ENCODE assay signal across 27 mouse cellular contexts in genomic region chr17:79670837-79671236, GRCm38 (mm10). TPM values are rescaled to one million over a fixed set of nuclear protein-coding genes. Genes with fewer than 3 reads are reported as not detected.
DNase-seq lines count a peak whose midpoint lies in the region; ATAC-seq and TF ChIP-seq lines count a peak whose summit lies in the region.
"Had no signal": no experiment of that assay in that cellular context is flagged by ENCODE, and none has a peak within 500 bp of the region (broad histone marks: within the 10 kb centered on the region; RNA-seq: fewer than 3 reads in every experiment).

No protein-coding gene starts in this region.

- in situ Hi-C loops in Patski (cut with MboI; ENCODE audit: low pct_unique_long_range_greater_than_20kb), result loop anchor here (25.0 kb wide), 1 partner anchor 516 kb away; no protein-coding TSS in a partner anchor

- WGBS in lung, adult 2 months, result 56% methylated on average over 2 of the region's 2 CpGs

- CTCF ChIA-PET in Patski (lab: Charles Lee), result interaction anchor here (1.2 to 1.9 kb wide), 2 partner anchors 9 to 10 kb away, joined by 3 to 6 read pairs; no protein-coding TSS in a partner anchor

- no peak for TF ChIP-seq CTCF in lung, adult 2 months (IDR thresholded peaks at IDR 0.05; ENCODE audit: insufficient read depth, low read length)
- TF ChIP-seq CTCF in Patski (IDR thresholded peaks at IDR 0.05), result no peak

- intact Hi-C loops in left cerebral cortex, postnatal 10 days (cut with DNase I), result no loop called here

- no peak for TF ChIP-seq POLR2A in lung, adult 2 months (IDR thresholded peaks at IDR 0.05; ENCODE audit: borderline replicate concordance, extremely low read depth, low read depth, low read length)

- H3K4me3 ChIP-seq in lung, adult 2 months (replicated peaks; ENCODE audit: extremely low read depth, low read depth, low read length), result no peak overlapping the region
- H3K4me3 ChIP-seq: embryonic facial prominence, embryonic 13.5 days; embryonic facial prominence, embryonic 15.5 days; erythroblast, embryonic 14.5 days; forebrain, embryonic 10.5 days; forebrain, embryonic 12.5 days had no signal

- POLR2A ChIA-PET in Patski (lab: Charles Lee), result no interaction called here

- ATAC-seq in Patski, result peak; percentile 51
- ATAC-seq: activated CD4-positive, CD25-positive, alpha-beta regulatory T cell, adult 4 months; CD4-positive, CD25-positive, alpha-beta regulatory T cell, adult 4 months; forebrain, embryonic 14.5 days; forebrain, embryonic 16.5 days had no signal

- no peaks in the 10 kb centered on the region for H3K4me1 ChIP-seq in lung, adult 2 months (ENCODE audit: control insufficient read depth, insufficient read depth, low read length)
- H3K4me1 ChIP-seq: embryonic facial prominence, embryonic 13.5 days; embryonic facial prominence, embryonic 15.5 days; forebrain, embryonic 10.5 days; forebrain, embryonic 12.5 days had no signal

- no peaks in the 10 kb centered on the region for H3K27me3 ChIP-seq in Patski
- H3K27me3 ChIP-seq: CH12.LX; embryonic facial prominence, embryonic 13.5 days; embryonic facial prominence, embryonic 15.5 days; forebrain, embryonic 12.5 days had no signal

- DNase-seq in heart, adult 11 months, result peak; percentile 52
- no peak for DNase-seq in heart, adult 18-20 months
- peak; percentile 14 for DNase-seq in lung, postnatal 36 days
- DNase-seq in lung, adult 2 months, result no peak
- DNase-seq in Patski (ENCODE audit: low read depth, low spot score), result no peak
- DNase-seq in yolk sac, embryonic 10.5 days (ENCODE audit: low spot score), result no peak
- no peak for DNase-seq in left cerebral cortex, postnatal 10 days (ENCODE audit: extremely low spot score in 1 of 2, low spot score in 2 of 2)
- DNase-seq: adrenal gland, adult 8-10 months; adrenal gland, postnatal 14 days; adrenal gland, postnatal 36 days; cerebellum, adult 11-12 months; cerebellum, adult 2 months; cerebellum, adult 9-11 months; cerebellum, postnatal 14 days; cerebellum, postnatal 36 days; embryo, embryonic 11 days had no signal

RNA-seq across cellular contexts. Expression of gene Cyp1b1, which starts 44.0 kb away (rescaled TPM):
- total RNA-seq in heart, adult 18-20 months (2021), result 10 to 100 TPM in 1 of 2 experiments, 1 to 10 TPM in 1; 6.2 to 11.0 TPM
- 7.3 and 9.5 TPM in 2 replicates for polyA plus RNA-seq in lung, adult 2 months (2012; rRNA removed)
- 136 TPM for polyA plus RNA-seq in Patski (2021)
- total RNA-seq in left cerebral cortex, postnatal 10 days (2021), result 1 to 10 TPM; 3.9 to 4.1 TPM
- total RNA-seq: CH12.LX had no signal
- polyA plus RNA-seq: activated CD4-positive, CD25-positive, alpha-beta regulatory T cell, adult 4 months; CD4-positive, CD25-positive, alpha-beta regulatory T cell, adult 4 months; erythroblast, embryonic 14.5 days; G1E had no signal

RNA-seq across cellular contexts. Expression of gene Rmdn2, which starts 59.2 kb away (rescaled TPM):
- 10 to 100 TPM; 12.5 to 13.1 TPM for total RNA-seq in heart, adult 18-20 months (2021)
- polyA plus RNA-seq in lung, adult 2 months (2012; rRNA removed), result 4.9 and 6.4 TPM in 2 replicates
- 15.1 TPM for polyA plus RNA-seq in Patski (2021)
- total RNA-seq in left cerebral cortex, postnatal 10 days (2021), result 10 to 100 TPM; 11.7 to 11.9 TPM

Comparison
In these comparisons a context has a peak if more than half of its experiments do, and no peak if none do; other contexts are left out.
1. DNase-seq: peak in heart, adult 11 months (single experiment) and lung, postnatal 36 days (single experiment); none in heart, adult 18-20 months (0 of 2), lung, adult 2 months (single experiment), Patski (single experiment), yolk sac, embryonic 10.5 days (single experiment) and left cerebral cortex, postnatal 10 days (0 of 2).